Mouse (Mus musculus) ES-Bruce4 (cell line): ENCODE data around the gene Lgr4. TPM values are rescaled to one million over a fixed set of nuclear protein-coding genes. Genes with fewer than 3 reads are reported as not detected.

ENCODE experiments used
- H3K27ac ChIP-seq: 2 replicates; pipeline ENCODE4 v1.5.1; 2012; ENCODE audit warnings: low read length, inconsistent platforms; ENCODE audit not compliant: insufficient read depth
- H3K27me3 ChIP-seq: 2 replicates; pipeline ENCODE4 v1.6.1; 2012; ENCODE audit warnings: mild to moderate bottlenecking, low read length, inconsistent platforms; ENCODE audit not compliant: control insufficient read depth, poor library complexity, insufficient read depth, severe bottlenecking
- H3K36me3 ChIP-seq: 2 replicates; pipeline ENCODE4 v1.6.1; 2012; ENCODE audit warnings: inconsistent platforms, mild to moderate bottlenecking, low read length, moderate library complexity; ENCODE audit not compliant: control insufficient read depth, poor library complexity, insufficient read depth, severe bottlenecking
- H3K4me1 ChIP-seq: one replicate; pipeline ENCODE4 v1.8.1; 2011; ENCODE audit warnings: low read length; ENCODE audit not compliant: control insufficient read depth, insufficient read depth
- H3K4me3 ChIP-seq: 2 replicates; pipeline ENCODE4 v1.5.1; 2011; ENCODE audit warnings: low read depth, mild to moderate bottlenecking, low read length
- H3K9ac ChIP-seq: 2 replicates; pipeline ENCODE4 v1.6.1; 2012; ENCODE audit warnings: low read depth, mild to moderate bottlenecking, inconsistent platforms; ENCODE audit not compliant: poor library complexity, severe bottlenecking
- H3K9me3 ChIP-seq: replicated peaks from 2 replicates; pipeline ENCODE4 v1.6.1; 2012; ENCODE audit warnings: mild to moderate bottlenecking, low read length, inconsistent platforms; ENCODE audit not compliant: control insufficient read depth, poor library complexity, insufficient read depth, severe bottlenecking
- CTCF ChIP-seq: IDR thresholded peaks from one replicate; pipeline ENCODE4 v1.8.1; 2011; ENCODE audit warnings: low read depth, low read length
- EP300 ChIP-seq: IDR thresholded peaks from 2 replicates; pipeline ENCODE4 v1.6.1; 2011; ENCODE audit warnings: low read depth, low read length; ENCODE audit not compliant: insufficient read depth
- POLR2A ChIP-seq: IDR thresholded peaks from one replicate; pipeline ENCODE4 v1.8.1; 2011; ENCODE audit warnings: low read length; ENCODE audit not compliant: insufficient read depth
- polyA plus RNA-seq: library from polyadenylated mRNA; stranded (reverse); fragments of >200 nt; gene quantifications from 2 replicates; pipeline ENCODE4 v1.2.4, GENCODE M21; 2011; ENCODE audit warnings: low read depth; ENCODE audit not compliant: missing spikeins, insufficient read depth, insufficient read length

Gene Lgr4
- polyA plus RNA-seq, 1 experiment: 64.2 TPM

DNA sequence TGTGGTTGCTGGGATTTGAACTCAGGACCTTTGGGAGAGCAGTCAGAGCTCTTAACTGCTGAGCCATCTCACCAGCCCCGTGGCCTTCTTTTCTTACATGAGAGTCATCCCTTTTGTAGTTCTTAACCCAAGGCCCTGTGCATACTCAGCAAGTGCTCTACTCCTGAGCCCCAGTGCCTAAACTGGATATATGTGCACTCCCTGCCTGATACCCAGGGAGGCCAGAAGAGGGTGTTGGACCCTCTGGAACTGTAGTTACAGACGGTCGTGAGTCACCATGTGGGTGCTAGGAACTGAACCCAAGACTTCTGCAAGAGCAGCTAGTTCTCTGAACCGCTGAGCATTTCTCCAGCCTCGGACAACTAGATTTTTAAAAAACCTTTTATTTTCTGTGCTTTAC lies 12.9 kb downstream of the Lgr4 start:
- Histone ChIP-seq H3K4me3 (no peak overlapping the region), H3K27me3 (no peaks in the 10 kb centered on the region), H3K27ac (no peak overlapping the region), H3K9ac (no peak overlapping the region), H3K36me3 (peaks cover 19% of the 10 kb centered on the region; the same call in 1 of the 2 replicates), H3K9me3 (no peaks in the 10 kb centered on the region), H3K4me1 (no peaks in the 10 kb centered on the region)
- TF ChIP-seq POLR2A: no peak
- TF ChIP-seq CTCF: no peak
- no peak for TF ChIP-seq EP300

DNA sequence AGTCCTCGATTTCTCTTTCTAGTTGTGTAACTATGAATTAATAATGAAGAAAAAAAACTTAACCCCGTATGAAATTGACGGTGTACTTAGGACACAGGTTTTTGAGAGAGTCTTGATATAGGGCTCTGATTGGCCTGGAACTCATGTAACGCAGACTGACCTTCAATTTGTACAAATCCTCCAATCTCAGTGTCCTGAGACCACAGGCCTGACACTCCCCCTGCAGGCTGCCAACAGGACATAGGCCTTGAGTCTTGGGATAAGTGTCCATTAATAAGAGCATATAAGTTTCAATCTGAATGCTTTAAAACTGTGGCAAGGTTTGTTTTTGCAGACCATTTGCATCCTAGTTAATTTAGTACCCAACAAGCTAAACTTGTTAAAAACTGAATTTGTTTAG lies 13.3 kb downstream of the Lgr4 start:
- Histone ChIP-seq H3K9me3 (no peaks in the 10 kb centered on the region), H3K27me3 (no peaks in the 10 kb centered on the region), H3K4me1 (no peaks in the 10 kb centered on the region), H3K27ac (no peak overlapping the region), H3K4me3 (no peak overlapping the region), H3K36me3 (peaks cover 17% of the 10 kb centered on the region; the same call in 1 of the 2 replicates), H3K9ac (no peak overlapping the region)
- TF ChIP-seq POLR2A (no peak), CTCF (peak; percentile 25), EP300 (no peak)

DNA sequence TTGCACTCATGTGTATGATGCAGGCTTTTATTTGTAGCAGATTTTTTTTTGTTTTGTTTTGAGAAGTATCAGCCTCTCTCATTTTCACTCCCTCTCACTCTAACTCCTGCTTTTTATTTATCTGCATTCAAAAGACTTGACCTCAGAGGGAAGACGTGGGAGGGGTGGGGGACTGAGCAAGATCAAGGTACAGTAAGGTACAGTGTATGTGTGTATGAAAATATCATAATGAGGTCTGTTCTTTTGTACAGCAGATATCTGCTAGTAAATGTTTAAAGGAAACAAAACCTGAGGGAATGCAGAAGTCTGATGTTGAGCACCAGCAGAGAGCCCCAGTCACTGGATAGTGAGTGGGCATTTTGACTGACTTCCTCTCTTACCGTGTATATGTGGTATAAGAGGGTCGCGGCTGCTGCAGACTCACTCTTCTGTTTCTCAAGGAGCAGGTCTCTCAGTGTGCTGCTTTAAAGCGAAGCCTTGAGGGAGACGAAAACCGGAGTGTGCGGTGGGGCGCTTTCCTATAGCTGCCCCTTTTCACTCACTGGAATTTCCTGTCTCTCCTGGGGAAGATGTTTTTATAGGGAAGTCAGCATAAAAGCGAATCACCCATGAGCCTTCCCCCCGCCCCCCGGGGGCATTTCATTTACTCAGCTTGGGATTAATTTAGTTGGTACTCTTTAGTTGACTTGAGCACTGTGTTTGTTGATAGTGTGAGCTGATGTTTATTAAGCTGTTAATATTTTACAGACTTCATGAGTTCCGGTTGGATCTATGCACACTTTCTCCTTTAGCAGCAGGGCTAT lies 14.7 kb downstream of the Lgr4 start:
- H3K36me3 ChIP-seq: peaks cover 12% of the 10 kb centered on the region; the same call in 1 of the 2 replicates
- H3K27me3 ChIP-seq: no peaks in the 10 kb centered on the region
- H3K27ac ChIP-seq: no peak overlapping the region
- H3K4me1 ChIP-seq: no peaks in the 10 kb centered on the region
- no peak overlapping the region for H3K4me3 ChIP-seq
- TF ChIP-seq CTCF: no peak
- TF ChIP-seq POLR2A: no peak
- no peak for TF ChIP-seq EP300
- H3K9ac ChIP-seq: no peak overlapping the region
- H3K9me3 ChIP-seq: no peaks in the 10 kb centered on the region

DNA sequence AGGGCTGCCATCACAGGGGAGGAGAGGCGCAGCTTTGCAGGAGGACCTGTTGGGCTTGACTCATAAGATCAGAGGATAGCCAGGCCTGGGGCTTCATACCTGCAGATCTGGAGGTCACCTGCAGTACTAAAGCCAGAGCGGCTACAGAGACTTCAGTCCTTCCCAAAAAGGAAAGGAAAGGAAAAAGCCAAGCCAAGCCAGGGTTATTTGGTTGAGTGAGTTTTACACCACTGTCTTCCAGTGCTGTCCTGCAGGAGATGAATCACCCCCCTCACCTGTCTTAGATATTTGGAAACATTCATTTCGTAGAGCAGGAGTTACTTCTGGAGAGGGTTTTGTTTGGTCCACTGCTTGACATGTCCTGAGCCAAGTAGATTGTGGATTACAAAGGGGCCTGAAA lies 15.7 kb downstream of the Lgr4 start:
- no peak overlapping the region for H3K9ac ChIP-seq
- peaks cover 8% of the 10 kb centered on the region; the same call in 1 of the 2 replicates for H3K36me3 ChIP-seq
- H3K4me1 ChIP-seq: no peaks in the 10 kb centered on the region
- no peak overlapping the region for H3K4me3 ChIP-seq
- H3K27ac ChIP-seq: no peak overlapping the region
- H3K9me3 ChIP-seq: no peaks in the 10 kb centered on the region
- H3K27me3 ChIP-seq: no peaks in the 10 kb centered on the region
- TF ChIP-seq POLR2A (no peak), EP300 (no peak), CTCF (no peak)

DNA sequence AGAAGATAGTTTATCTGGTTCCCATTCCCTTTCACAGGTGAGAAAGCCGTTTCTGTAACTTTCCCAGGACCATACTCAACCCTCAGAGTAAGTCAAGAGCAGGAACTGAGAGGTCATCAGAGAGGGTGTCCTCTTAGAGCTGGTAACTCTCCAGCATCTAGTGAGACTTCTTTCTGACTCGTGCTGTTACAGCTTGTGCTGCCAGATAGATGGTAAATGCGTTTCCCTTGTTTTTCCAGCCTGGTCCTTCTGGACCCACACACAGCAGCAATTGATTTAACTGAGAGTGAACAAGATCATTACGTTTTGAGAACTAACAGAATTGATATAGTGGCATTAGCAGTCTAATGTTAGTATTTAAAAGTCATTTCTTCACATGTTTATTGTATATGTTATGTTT lies 16.6 kb downstream of the Lgr4 start:
- no peak overlapping the region for H3K9ac ChIP-seq
- H3K27me3 ChIP-seq: no peaks in the 10 kb centered on the region
- no peak overlapping the region for H3K27ac ChIP-seq
- H3K9me3 ChIP-seq: no peaks in the 10 kb centered on the region
- no peaks in the 10 kb centered on the region for H3K4me1 ChIP-seq
- TF ChIP-seq CTCF: no peak
- no peak for TF ChIP-seq EP300
- no peak overlapping the region for H3K4me3 ChIP-seq
- H3K36me3 ChIP-seq: 0 out of 2 replicates have a peak, but pooled peaks cover 2% of the 10 kb centered on the region

DNA sequence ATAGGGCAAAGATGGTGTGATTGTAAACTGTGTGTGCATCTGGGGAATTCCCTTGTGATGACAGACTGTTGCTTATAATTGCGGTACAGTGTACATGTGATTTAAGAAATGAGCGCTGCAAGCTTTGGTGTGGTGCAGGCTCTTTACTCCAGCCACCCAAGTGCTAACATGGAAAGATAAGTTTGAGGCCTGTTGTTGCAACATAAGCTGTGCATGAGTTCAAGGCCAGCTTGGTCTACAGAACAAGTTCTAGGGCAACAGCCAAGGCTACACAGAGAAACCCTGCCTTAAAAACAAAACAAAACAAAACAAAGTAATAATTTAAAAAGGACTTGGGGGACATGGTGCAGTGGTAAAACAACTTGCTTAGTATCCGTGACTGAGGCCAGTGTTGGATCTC lies 17.7 kb downstream of the Lgr4 start:
- 0 out of 2 replicates have a peak, but pooled peaks cover 2% of the 10 kb centered on the region for H3K36me3 ChIP-seq
- H3K4me3 ChIP-seq: no peak overlapping the region
- H3K9me3 ChIP-seq: no peaks in the 10 kb centered on the region
- no peak for TF ChIP-seq CTCF
- no peak for TF ChIP-seq EP300
- H3K27ac ChIP-seq: no peak overlapping the region
- no peaks in the 10 kb centered on the region for H3K27me3 ChIP-seq
- no peak overlapping the region for H3K9ac ChIP-seq
- H3K4me1 ChIP-seq: no peaks in the 10 kb centered on the region
